Mouse (Mus musculus) spleen, postnatal 14 days (tissue): Measurements from ENCODE around the gene Clybl.

Experiments
- DNase-seq, 2 experiments: peaks; one replicate each; pipeline ENCODE4 v3.0.0; 2021 to 2022; ENCODE audit warnings: low spot score in 2 of 2

Gene Clybl

DNA sequence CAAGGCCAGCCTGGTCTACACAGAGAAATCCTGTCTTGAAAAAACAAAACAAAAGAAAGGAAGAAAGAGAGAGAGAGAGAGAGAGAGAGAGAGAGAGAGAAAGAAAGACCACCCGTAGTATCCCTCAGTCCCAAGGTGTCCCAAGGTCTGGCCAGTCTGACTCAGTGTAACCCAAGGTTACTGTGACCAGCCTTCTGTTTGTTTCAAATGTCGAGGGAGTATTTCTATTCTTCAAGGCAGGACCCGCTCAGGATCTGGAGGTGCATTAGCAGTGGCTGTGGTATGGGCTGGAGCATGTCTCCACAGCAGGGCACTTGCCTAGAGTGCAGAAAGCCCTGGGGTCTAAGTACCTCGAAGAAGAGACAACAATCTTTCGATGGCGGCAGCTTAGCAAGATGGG lies 15.3 kb downstream of the Clybl start:
- DNase-seq: no peak

DNA sequence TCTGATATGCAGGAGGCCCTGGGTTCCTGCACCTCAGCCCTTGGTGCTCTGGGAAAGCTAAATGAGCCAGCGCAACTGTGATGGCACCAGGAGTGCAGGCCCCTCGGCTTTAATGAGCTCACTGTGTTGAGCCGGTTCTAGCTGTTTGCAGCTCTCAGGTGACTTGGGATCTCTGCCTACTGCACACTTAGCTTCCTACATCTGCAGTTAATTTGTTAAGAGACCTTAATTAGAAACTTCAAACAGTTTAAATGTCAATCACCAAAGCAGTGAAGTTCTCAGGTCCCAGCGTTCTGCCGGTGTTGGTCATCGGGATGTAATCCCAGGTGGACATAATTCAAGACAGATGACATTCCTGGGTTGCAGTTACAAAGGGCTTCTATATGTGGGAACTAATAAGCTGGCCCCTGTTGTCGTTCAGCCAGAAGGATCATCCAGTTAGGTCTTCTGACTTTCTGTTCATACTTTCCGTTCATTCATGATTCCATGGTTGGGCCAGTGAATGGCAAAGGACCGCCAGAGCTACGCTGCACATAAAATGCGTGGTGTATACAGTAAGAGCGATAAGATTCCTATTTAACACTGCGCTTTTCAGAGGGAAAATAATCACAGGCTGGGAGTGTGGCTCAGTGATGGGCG lies 18.9 kb downstream of the Clybl start:
- DNase-seq: no peak

DNA sequence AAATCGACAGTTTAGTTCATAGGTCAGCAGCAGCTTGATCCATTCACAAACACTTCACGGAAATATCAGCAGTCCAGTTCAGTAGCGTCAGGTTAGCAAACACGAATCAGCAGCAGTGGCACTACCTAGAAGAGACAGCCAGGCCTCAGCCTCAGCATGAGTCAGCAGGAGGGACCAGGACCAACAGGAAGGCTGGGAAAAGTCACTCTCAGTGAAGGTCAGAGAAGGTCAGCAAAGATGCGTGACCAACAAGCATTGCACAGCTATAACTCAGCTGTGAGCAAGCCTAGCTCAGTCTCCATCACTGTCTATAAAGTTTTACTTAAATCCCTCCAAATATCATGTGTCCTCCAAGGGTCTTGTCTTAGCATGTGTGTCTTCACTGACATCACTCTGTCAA lies 27.7 kb downstream of the Clybl start:
- no peak for DNase-seq

DNA sequence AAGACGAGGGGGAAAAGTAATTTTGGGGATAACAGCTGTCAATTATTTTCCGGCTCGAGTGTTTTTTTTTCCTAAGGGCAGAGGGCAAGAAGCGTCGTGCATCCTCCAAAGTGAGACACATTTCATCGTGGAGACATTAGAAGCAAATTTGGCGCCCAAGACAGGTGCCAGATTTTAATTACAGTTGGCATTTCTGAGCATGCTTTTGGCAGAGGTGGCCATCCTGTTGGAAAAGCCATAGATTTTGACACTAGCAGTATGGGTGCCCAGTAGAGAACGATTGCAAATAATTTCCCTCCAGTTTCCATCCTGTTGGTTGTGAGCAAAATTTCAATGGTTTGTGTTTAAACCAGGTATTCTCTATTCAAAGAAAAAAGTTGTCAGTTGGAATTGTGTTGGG lies 32.1 kb downstream of the Clybl start:
- no peak for DNase-seq

DNA sequence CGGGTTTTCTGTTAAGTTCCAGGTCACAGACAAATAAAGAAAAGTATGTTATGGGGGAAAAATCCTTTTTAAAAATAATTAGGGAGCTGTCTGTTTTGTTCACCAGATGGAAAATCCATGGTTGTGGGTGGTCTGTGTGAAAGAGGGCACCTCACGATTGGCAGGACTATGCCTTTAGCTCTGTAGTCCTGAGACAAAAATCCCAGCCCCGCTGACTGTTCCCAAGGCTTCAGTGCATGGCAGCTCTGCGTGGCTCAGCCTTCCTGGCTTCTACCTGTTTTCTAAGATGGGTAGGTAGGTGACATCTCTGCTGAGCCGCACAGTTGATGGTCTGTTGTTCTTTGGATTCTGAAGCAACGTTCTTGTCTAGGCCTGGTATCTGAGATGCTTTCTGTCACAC lies 32.6 kb downstream of the Clybl start:
- no peak for DNase-seq

DNA sequence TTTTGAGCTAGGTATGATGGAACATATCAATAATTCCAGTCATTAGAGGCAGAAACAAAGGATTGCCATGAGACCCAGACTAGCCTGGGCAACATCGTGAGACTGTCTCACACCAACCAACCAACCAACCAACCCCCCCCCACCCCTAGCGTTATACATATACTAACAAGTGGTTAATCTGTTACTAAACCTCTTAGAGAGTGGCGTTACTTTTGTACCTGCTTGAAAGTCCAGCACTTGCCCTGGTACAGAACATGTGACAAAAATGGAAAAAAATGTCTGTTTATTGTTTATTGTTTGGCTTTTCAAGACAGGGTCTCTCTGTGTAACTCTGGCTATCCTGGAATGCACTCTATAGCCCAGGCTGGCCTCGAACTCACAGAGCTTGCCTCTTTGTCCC lies 35.7 kb downstream of the Clybl start:
- no peak for DNase-seq

DNA sequence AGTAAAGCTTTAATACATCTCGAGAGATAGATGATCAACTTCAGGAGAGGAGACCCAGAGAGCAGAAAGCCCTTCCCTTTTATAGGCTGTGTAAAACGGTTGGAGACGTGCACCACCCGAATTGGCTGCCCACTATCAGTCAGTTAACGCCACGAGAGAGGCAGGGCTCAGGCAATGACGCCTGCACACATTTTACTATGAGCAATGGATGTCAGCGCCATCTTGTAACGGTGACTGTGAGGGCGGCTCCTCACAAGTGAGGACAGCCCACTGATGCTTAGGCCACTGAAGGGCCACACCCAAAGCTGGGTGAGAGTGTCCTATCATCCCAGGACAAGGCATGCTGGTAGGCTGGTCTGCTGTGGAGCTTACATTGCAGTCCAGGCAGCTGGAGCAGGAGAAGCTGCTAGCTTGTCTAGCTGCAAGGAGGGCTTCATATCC lies 41.5 kb downstream of the Clybl start:
- DNase-seq: no peak

DNA sequence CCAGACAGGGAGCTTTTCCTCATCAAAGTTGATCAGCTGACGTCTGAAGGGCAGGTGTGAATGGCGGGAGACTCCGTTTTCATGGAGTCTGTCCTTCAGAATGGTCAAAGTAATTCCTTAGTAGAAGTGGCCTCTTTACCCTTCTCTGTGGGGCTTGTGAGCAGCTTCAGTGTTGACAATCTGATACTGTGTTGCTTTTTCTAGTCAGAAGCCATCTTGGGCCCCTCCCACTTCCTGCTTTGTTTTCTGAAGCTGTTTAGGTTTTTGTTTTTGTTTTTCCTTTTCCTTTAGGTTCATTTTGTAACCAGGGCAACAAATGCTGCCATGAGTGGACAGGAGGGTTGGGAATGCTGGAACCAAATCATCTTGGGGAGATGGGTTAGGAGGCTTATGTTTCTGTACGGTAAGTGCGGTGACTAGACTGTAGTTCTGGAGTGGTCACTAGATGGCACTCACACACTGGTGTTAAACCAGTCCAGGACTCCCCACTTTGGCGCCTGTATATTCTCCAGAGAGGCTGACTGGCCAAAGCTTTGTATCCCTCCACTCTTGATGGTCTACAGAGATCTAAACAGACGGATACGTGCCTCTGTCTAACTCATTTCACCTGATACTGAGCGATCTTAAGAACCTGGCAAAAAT lies 42.1 kb downstream of the Clybl start:
- peak; percentile 15 to 53 for DNase-seq

DNA sequence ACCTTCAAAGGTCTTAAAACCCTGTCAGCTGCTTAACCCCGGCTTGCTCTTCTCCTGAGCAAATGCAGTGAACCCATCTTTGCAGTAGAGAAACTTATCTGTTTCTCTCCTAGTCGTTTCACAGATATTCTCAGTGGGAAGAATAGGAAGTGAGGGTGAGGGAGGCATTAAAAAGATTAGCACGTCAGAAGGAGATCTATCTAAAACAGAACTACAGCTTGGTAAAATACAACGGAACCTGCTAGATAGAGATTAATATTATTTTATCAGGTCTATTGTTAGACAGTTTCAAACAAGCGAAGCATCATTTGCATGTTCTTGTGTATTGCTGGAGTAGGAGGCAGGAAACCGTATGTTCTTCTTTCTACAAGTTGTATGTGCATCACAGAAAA lies 42.6 kb downstream of the Clybl start:
- DNase-seq: no peak

DNA sequence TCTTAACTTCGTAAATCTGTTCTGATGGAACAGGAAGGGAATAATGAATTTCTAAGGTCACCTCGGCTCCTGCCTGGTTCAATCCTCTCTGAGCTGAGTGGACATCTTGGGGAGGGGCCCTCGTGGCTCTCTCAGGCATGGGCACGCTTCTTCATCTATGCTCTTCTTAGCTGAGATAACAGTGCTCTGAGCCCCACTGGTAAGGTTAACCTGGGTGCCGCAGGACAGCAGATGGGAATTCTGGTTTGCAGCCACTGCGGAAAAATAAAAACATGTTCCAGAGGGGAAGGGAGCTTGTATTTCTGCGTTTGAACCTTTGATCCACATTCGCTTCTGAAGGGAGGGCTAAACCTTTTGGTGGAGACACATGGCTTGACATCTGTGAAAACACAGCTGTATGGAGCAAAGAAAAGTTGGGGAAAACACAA lies 43.0 kb downstream of the Clybl start:
- no peak for DNase-seq

DNA sequence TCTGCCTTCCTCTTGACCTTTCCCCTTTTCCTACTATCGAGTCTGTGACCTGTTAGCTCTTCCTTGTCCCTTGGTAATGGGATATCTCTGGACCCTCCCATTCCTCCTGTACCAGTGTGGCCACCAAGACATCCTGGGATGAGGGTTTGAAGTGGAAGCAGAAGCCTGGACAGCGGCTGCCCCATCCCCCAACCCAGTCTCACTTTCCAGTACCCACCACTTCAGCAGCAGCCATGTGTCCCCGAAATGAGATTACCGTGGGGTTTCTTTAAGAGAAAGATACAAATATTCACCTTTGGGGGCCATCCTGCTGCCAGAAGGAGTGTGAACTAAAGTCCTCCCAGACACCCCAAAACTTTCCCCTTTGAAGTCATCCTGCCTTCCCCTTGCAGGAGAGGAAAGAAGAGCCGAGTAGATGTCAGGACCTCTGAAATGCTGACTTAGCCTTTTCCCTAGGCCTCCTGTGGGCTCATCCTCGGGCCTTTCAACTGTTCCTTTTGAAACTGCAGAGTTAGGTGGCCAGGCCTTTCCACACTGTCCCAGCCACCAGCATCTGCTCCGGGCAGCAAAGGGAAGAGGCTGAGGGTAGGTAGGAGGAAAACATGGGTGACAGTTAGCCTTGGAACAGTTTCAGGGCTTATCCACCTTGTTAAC lies 44.1 kb downstream of the Clybl start:
- DNase-seq: no peak

DNA sequence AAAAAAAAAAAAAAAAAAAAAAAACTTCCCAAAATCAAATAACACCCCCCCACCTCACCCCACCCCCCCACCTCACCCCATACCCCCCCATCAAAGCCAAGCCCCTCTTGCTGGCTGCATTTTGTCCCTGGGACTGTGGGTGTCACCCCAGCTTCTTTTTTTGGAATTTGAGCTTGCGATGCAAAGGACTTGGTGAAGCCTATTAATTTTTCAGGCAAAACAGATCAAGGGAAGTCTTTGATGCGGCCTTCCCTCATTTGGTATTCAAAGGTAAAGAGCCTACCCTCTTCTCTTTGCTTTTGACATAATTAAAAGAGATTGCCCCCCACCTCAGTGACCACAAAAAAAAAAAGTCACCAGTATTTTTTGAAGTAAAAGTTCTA lies 44.6 kb downstream of the Clybl start:
- no peak for DNase-seq

DNA sequence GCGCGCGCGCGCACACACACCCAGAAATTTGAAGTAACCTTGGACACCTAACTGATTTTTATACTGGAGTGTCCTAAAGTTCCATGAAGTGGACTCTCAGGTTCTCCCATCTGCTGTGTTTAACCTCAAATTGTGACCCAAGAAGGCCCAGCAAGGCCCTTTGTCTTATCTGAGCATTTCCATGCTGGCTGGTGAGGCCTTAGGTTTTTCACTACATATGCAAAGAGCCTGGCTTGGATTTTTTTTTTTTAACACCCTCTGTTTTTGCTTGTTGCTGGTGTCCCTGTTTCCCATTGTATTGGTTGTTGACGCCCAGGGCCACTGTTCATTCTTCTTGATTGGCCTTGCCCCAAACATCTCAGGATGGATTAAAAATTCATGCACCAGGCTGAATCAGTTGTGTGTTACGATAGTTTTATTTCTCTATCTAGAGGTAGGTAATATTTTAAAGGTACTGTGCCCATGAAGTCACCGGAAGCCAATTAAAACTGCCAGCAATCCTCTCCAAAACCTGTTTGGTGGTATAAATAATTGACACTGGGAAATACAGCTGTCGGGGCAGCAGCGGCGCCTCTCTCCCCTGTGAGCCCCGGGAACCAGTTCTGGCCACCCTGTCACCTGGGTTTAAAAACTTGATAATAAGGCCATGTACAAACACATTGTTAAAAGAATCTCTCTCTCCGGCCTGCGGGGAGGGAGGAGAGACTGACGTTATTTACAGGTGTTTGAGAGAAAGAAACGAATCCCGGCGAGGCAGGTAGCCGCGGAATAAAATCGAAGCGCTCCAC lies 45.4 kb downstream of the Clybl start:
- DNase-seq: no peak

DNA sequence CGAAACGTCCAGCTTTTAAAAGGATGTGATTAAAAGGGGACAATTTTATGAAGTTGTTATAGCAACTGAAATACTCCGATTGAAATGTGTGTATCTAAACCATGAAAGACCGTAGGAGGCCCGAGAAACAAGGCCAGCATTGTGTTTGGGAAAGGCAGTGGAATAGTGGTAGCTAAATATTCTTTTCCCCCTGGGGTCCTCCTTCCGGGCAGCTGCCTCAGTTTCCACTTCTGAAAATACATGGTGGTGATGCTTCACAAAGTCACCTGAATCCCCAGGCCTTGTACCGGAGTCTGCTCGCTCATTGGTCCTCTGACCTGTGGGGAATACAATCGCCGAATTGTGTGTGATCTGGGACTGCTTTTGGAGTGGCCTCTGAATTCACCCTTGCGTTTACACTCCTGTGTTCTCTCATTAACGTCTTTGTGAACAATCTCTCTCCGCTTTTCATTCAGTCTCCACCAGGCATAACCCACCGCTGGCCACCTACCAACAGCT lies 46.0 kb downstream of the Clybl start:
- DNase-seq: no peak

DNA sequence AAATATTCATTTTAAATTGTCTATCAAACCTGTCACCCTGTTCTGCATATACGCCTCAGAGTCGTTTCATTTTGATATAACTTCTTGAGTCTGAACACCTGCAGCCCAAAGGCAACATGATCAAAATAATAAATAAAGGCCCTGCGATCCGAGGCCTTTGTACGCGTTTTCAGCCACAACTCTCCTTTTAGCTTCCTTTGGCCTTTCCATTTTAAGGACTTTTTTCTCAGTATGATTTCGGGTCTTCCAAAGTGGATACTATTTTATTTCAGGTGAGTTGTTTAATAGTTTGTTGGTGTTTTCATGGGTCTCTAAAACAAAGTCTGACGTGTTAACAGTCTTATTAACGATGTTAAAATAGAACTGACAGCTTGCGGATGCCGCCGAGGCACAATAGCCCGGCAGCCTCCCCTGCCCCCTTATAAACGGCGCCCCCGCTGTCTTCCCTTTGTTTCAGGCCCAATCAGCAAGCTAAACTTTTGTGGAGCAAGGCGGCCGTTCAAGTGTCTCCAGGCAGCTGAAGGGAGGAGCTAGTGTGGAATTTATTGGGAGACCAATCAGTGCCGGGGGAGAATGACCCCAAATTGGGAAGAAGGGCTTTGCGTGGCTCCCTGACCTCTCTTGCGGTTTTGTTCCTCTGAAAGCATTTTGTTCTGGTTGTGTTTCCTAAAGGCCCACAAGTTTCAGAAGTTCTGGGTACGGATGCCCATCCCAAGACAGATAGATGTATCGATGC lies 47.5 kb downstream of the Clybl start:
- DNase-seq: no peak

DNA sequence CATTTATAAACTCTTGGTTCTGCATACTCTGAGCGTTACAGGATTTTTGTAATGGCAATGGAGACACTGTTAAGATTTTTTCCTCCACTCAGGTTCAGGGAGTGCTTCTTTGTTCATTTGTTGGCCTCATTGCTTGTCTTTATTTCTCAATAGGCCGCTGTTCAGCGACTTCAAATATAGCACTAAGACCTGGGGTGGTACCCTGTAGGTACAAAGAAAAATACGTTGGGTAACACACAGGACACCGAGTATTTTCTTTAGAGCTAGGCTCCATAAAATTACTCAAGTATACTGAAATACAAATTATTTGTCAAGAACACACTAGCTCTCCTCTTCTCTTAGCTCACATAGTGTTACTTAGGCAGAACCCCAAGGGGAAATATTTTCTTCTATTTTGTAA lies 48.5 kb downstream of the Clybl start:
- no peak for DNase-seq

DNA sequence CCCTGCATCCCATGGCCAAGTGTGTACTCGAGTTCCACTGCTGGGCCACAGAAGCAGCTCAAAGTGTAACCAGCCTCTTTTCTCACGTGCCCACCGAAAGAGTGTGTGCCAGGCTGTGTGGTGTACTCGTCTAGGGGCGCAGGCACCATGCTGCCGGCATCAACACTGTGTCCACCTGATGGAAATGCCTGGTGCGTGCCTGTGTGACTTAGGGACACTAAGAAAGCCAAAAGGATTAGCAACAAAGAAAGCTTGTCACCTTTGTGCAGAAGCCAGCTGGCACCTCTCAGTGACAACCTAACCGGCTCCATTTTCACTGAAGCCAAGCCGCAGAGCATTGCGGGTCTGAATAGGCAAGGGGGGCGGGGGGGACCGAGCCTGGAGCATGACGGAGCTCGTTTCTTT lies 49.1 kb downstream of the Clybl start:
- no peak for DNase-seq

DNA sequence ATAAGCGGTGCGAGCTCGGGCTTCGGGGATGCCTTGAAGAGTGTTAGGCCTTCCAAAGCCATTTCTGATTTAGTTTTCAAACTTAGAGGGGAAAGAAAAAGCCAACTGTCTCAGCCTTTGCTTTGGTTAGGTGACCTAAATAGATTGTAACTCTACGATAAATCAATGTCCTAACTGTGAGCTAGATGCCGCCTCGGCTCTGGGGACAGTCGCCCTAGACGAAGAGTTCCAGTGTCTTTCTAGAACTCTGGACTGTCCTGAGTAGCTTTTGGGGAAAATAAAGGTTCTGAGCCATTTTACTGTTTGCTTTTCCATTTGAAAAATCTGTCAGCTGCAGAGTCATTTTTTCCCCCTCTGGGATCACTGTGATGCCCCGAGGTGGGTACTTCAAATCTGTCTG lies 49.6 kb downstream of the Clybl start:
- DNase-seq: no peak

DNA sequence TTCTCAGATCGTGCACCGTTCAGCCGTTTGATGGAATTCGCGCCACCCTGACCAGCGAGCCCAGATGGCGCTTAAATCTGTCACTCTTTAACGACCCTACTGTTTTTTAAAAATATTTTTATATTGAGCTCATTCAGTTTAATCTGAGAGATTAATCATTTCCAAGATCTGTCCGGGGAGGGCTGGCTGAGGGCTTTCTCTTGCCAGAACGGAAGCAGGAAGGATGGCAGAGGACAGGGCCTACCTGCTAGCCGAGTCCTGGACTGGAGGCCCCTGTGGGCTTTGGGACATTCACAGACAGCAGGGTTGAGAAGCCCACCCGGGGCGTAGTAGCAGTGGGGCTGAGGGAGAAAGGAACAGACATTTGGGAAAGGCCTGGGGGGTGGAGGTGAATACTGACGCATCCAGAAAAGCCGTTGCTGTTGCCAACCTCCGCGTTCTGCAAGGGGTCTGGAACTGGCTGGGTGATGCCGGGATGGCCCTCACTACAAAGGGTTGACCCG lies 51.8 kb downstream of the Clybl start:
- no peak for DNase-seq

DNA sequence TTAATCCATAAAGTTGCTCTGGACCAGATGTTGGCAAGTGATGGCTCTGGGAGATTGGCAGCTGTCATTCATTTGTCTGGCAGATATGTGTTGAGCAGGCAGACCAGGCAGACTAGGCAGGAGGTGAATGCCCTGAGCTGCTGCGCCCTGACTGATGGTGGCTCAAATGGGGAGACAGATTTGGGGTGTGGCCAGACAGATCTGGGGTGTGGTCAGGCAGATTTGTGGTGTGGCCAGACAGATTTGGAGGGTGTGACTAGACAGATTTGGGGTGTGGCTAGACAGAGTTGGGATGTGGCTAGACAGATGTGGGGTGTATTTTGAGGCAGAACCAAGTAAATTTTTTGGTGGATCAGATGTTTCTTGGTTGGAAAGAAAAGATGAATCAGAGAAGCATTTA lies 62.4 kb downstream of the Clybl start:
- DNase-seq: no peak
